Mouse (Mus musculus) regulatory T cell (primary cell): ENCODE measurements around the gene Cavin1.

Experiments
- in situ Hi-C: fragments of 300-600 bp; cut with MboI, MseI; formaldehyde crosslinking; loops from one replicate; pipeline ENCODE4 v1.15.1; 2025; ENCODE audit warnings: high pct_unique_total_duplicates

The Cavin1 gene

DNA sequence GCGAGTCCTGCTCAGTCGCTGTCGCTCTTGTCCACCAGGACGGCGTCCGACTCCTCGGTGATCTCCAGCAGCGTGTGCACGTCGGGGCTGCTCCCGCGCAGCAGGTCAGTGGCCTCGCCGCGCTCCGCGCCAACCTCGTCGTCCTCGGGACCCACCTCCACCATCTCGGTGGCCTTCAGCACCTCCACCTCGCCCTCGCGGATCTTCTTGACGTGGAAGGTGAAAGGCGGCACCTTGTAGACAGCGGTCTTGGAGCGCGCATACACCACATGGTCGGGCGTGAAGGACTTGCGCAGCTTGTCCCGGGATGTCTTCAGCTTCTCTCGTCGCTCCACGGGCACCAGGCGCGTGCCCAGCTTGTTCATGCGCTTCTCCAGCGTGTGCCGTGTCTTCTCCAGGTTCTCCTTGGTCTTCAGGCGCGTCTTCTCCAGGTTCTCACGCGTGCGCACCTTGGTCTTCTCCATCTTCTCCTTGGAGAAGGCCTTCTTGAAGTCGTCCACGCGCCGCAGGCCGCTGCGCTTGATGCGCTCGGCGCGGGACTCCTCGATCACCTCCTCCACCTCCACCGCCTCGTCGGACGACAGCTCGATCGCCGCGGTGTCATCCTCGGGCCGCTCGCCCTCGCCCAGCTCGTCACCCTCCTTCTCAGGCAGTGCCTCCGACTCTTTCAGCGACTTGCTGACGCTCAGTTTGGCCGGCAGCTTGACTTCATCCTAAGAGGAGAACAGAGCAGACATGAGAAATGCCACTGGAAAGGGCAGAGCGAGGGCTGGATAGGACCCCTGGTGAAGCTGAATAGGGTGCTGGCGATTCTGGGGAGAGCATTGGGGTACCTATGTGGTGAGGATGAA is 11.8 kb downstream of the Cavin1 start:
- in situ Hi-C loops = loop anchor here (5.0 kb wide), 1 partner anchor 77 kb away; no protein-coding TSS in a partner anchor

DNA sequence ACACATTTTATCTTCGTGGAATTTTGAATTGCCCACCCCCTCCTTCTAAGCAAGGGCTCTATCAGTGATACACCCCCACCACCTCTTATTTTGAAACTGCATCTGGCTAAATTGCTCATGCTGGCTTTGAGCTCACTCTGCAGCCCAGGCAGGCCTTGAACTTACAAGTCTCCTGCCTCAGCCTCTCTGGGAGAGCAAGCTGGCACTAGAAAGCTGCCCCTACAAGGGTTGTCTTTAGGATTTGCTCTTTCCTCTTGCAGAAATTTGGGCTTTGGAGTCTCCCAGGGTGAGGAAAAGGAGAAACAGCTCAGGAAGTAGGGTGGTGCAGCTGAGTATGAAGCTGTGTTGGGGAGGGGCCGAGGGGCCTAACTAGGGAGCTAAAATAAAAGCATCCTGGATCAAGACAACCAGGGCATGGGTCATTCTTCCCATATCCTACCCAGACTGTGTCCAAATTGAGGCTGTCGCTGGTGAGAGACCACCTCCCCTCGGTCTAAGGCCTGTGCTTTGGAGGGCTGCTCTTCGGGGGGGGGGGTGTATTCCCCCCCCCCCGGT is 12.7 kb downstream of the Cavin1 start:
- in situ Hi-C loops = loop anchor here (5.0 kb wide), 1 partner anchor 76 kb away; no protein-coding TSS in a partner anchor

DNA sequence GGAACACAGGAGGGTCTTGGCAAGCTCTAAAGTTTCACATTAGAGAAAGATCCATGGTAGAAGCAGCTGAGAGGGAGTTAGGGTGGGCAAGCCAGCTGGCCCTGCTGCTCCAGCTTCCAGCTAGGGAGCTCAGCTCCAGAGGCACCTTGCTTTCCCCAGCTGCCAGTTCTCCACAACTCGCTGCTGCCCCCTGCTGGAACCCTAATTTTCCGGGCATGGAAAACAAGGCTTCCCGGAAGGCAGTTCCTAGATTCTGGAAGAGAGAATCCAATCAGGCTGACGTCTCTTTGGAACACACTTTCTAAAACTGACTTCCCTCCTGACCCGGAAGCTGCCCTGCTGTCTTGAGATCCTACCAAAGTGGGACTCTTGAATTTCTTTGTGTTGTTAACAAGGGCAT is 13.4 kb downstream of the Cavin1 start:
- in situ Hi-C loops = loop anchor here (5.0 kb wide), 1 partner anchor 75 kb away; no protein-coding TSS in a partner anchor

DNA sequence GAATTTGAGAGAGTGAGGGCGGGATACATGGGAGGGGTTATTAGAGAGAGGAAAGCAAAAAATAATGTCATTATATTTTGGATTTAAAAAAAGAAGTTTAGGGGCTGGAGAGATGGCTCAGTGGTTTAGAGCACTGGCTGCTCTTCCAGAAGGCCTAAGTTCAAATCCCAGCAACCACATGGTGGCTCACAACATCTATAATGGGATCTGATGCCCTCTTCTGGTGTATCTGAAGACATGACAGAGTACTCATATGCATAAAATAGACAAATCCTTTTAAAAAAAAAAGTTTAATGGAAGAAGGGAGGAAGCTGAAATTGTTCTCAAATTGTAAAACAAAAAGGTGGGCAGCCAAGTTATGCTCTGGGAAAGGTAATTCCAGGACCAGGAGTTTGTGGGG is 21.1 kb downstream of the Cavin1 start:
- in situ Hi-C loops = no loop called here

DNA sequence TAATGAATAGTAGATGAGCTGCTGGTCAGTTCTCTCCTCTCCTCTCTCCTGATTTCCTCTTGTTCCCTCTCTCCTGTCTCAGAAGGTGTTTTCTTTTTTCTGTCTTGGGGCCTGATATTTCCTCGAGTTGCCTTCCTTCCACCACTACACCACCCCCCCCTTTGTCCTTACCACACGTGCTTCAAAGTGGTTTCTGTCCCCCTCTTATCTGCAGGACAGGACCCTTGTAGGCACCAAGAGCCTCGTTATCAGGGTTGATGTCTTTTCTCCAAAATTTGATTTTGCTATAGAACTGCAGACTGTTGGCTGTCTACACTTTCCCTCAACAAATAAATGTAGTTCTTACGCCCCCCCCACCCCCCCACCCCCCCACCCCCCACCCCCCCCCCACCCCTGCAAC is 22.4 kb downstream of the Cavin1 start:
- in situ Hi-C loops = no loop called here

DNA sequence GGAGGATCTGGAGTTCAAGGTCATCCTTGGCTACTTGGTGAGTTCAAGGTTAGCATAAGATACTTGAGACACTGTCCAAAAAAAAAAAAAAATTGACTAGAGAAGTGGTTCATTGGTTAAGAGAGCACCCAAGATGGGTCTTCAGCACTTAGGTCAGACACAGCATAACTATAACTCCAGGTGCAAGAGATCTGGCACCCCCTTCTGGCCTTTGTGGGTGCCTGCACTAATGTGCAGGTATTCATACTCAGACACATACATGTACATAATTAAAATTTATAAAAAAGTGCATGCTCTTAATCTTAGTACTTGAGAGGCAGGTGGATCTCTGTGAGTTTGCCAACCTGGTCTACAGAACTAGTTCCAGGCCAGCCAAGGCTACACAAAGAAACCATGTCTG is 23.1 kb downstream of the Cavin1 start:
- in situ Hi-C loops = no loop called here

DNA sequence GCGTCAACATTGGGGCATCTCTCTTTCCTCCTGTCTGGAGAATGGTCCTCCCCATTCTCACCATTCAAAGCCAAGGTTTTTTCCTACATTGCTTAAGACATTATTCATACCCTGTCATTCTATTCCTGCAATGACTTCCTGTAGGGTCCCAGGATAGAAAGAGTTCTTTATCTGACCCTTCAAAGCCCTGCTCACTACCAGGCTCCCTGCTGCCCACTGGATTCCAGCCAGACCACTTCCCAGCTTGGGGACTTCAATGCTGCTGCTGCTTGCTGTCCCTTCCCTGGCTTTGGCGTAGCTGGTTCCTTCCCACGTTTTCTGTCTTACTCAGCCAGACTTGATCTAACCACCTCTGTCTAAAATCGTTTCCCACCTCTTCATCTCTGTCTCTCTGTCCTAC is 23.8 kb downstream of the Cavin1 start:
- in situ Hi-C loops = no loop called here

DNA sequence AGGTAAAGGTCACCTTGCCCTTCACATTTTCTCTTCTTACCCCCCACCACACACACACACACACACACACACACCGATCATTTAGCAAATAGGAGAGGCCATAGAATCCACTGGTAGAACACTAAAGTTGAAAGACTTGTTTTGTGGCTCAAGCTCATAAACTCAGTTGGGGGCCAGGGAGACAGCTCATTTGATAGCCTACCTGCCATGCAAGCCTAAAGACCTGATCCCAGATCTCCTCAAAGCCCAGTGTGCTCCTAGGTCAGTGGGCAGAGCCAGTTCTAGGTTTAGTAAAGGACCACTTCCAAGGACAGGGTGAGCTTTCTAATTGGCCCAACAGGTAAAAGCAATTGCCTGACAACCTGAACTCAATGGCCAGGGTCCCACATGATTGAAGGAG is 28.3 kb downstream of the Cavin1 start:
- in situ Hi-C loops = no loop called here

DNA sequence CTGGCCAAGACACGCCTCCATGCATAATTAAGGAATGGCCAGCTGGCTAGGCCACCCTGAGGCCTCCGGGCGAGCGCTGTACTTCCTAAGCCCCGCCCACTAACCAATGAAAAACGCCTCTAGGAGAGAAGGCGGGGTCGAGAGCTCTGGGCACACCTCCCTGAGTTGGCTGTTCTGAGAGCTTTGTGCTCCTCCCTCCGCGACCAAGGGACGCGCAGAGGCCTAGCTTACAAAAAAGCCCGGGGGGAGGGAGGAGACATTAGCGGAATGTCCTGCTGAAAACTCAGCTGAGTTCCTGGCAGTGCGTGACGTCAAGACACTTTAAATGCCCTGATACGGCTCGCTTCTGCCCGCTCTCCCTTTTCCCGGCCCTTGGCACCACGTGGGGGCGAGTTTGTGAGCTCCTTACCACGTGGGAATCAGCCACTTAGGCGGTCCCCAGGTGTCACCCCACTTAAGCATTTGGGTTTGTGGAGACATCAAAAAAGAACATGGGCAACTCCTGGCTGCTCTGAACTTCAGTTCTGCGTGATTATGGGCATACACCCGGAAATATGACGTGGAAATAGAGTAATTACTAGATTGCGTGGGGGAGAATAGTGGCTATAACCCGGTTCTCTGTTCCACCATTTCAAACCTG is 31.1 kb downstream of the Cavin1 start, which contains the start of gene Stat3:
Stat3 (minus strand) TSS at position 29 of the 640 bp plus-strand sequence.
- in situ Hi-C loops = no loop called here

DNA sequence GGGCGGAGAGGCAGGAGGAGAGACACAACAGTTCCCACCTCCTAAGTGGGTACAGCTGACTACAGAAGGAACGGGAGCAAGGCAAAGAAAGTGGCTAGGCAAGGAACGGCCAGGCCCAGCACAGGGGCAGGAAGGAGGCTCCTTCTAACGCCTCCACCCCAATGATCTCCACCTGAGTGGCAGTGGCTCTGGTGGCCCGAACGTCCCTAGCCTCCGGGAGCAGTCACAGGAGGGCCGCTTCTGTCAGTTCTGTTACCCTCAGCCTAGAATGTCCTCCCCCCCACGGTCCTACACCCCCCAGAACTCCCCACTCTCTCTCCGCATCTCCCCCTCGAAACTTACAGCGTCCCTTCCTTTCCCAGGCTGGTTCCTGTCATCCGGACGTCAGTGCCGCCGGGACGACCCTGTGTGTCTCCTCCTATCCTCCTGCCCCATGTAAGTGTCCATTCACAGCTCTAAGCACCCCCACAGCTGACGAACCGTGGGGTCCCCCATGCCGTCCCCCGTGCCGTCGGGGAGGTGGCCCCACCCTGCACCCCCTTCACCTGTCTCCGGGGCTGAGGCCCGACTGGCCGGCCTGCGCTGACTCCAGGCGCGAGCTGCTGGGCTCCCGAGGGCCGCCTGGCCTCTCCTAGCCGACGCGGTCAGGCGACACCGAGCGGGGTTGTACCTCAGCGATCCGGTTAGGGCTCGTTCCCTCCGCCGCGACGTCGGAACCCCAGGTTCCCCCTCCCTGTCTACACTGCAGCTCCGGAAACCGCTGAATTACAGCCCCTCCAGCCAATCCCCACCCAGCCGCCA is 31.8 kb downstream of the Cavin1 start:
- in situ Hi-C loops = no loop called here

DNA sequence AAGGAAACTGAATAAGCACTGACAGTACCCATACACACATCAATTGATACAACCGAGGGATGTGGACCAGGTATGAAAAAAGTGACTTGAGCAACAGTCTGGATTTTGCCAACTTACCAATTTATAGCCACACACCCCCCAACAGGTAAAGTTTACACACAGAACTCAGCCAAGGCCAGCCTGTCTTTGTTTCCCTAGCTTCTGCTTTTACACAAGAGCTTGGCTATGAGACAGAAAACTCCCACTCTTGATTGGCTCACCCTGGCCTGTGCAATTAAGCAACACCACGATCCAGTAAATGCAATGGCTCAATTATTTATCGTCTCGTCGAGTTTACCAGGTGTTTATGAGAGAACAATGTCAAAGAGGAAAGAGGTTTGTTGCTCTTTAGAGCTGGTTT is 32.6 kb downstream of the Cavin1 start:
- in situ Hi-C loops = no loop called here

DNA sequence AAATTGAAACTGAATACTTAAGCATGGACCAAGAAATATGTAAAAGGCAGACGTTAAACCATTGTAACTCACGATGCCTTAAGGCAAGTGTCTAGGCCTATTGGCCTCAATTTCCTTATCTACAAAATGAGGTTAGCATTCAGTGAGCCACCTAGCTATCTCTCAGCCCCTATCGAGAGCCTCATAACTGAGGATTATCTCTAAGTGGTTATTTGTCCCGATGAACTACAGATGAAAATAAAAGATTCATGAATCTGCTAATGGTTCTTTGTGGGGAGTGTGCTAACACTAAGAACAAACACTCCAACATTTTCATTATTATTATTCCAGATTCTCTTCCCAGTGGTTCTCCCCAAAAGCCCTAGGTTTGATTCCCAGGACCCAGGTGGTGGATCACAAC is 33.4 kb downstream of the Cavin1 start:
- in situ Hi-C loops = no loop called here

DNA sequence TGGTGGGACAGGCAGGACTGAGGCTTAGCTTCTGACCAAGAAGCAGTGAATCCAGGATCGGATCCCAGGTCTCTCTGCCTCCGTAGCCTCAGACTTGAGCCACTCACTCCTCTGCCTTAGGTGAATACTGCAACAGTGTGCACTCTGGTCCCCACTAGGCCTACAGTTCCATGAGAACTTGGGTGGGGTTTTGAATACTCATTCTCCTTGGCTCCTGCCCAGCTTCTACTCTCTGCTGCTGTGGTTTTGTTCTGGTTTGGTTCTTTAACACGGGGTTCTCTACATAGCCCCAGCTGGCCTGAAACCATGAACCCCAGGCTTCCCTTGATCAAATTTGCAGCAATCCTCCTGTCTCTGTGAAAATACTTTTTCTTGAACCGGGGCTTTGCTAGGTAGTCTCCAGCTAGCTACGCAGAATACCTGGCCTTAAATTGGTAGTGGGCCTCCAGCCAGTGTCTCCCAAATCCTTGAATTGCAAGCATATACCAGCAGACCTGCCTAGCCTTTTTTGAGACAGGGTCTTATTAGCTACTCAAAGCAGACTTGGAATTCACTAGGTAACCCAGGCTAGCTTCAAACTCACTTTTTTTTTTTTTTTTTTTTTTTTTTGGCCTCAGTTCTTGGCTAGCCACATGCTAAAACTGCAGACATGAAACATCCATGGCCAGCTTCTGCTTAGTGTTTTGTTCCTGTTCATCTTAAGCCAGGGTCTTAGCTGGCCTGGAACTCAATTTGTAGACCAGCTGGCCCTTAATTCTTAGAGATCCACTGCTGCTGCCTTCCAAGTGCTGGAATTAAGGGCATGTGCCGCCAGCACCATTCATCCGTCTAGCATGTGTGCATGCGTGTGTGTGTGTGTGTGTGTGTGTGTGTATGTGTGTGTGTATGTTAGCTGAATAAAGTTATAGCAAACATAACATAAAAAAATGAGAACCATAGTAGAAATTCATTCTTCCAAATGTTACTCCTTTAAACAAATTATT is 35.0 kb downstream of the Cavin1 start:
- in situ Hi-C loops = no loop called here

DNA sequence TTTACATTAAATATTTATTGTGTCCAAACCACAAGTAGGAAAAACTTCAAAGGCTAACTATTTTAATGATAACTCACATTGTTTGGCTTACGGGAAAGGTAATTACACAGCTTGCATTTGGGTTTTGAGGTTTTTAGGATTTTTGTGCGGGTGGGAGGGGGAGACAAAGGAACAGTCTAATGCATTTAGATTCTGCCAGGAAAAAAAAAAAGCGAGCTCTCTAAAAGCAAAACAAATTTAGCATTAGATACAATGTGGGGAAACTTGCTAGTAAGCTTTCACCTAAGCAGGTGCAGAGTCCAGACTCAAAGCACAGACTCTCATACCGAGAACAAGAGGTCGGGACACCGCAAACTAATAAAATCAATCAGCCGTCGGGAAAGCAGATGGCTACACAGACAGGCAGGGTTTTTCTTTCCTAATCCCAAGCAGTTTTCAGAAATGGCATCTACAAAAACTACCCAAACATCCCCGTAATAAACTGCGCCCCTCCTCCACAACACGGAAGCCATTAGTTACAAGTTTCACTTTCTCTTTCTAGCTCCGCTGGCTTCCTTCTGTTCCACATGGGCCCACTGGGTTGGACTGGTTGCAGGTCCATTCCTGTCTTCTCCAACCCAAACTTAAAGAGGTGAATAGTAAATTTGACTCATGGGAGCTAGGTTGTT is 39.3 kb downstream of the Cavin1 start:
- in situ Hi-C loops = no loop called here

DNA sequence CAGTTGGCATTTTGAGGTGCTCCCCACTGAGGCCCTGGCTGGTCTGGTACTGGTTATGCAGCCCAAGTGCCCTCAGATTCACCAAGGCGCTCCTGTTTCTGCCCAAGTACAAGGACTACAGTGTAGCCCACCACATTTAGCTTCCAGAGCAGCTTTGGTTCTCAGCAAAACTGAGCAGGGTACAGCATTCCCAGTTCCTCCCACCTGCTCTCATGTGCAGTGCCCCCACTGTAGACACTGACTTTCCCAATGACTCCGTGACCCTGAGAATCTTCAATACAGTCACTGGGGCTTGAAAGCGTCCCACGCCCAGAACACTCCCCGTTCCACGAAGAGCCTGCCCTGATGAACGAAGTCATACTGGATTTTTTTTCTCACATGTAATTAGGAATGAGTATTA is 40.1 kb downstream of the Cavin1 start:
- in situ Hi-C loops = no loop called here

DNA sequence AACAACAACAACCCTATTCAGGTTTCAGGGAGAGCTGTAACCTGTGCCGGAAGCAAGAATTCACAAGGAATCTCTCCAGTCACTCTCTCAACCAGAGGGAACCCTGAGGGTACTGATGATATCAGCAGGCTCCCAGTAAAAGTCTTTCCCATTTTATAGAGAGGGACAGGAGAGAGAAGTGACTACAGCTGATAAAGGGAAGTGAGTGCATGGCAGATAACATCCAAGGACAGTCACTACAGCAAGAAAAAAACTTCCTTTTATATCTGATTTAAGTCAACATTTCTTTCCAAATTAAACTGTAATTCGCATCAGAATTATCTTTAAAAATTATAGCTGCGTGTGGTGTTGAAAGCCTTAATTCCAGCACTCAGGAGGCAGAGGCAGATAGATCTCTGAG is 43.3 kb downstream of the Cavin1 start:
- in situ Hi-C loops = no loop called here

DNA sequence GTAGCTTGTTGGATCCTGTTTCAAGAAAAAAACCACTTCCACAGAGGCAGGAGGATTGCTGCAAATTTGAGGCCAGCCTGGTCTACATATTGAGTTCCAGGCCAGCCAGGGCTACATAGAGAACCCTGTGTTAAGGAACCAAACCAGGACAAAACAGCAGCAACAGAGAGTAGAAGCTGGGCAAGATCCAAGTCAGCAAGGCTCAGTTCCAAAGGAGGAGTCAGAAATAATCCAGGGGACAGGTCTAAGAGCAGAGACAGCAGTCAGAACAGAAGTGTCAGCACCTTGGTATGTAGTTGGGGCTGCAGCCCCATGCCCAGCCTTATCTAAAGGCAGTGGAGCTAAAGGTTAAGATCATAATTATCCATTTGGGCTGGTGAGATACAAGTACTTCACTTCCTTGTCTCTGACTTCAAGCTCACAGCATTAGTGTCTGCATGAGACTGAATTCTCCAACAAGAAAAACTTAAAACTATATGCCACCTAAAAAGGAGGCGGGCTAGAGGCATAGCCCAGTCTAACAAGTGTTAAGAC is 46.2 kb downstream of the Cavin1 start:
- in situ Hi-C loops = no loop called here

DNA sequence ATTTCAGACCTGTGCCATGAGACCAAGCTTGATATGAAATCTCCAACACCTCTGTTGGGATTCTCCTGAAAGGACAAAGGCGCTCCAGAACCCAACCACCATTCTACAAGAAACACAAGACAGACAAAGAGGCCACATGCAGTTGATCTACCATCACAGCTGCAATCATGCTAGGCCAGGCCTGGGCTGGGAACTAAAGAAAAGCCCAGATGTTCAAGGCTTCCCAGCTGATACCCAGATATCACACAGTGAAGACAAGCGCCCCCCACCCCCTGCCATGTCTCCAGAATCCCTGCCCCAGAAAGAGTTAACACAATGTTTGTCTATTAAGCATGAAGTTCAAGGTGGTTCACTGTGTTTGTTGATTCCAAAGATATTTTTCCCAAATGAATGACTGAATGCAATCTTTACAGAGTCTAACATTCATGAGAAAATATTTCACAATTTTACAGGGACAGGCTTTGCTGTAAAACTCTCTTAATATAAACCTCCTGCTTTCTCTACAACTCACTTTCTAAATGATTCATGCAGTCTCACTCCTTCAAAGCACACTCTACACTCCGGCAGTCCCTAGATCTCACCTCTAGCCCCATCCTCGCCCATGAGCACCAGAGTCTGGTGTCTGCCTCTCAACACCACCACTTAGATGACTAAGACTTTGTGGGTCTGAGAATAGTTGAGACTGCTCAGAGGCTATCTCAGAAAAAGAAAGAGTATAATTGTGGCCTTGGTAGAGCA is 49.6 kb downstream of the Cavin1 start:
- in situ Hi-C loops = no loop called here

DNA sequence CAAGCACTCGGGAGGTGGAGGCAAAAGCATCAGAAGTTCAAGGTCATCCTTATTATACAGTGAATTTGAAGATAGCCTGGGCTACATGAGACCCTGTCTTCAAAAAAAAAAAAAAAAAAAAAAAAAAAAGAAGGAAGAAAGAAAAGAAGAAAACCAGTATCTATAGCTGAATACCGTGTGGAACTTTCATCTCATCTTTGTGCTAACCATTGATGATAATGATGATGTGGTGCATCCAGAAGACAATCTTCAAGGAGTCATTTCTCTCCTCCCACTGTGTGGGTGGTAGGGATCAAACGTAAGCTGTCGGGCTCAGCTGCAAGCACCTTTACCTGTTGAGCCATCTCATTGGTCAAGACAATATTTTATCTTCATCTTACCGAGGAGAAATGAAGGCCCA is 52.7 kb downstream of the Cavin1 start:
- in situ Hi-C loops = no loop called here
